Mouse (Mus musculus): ENCODE measurements around the gene Bend7. TPM values are rescaled to one million over a fixed set of nuclear protein-coding genes. Genes with fewer than 3 reads are reported as not detected.

Gene Bend7
- total and polyA plus RNA-seq, 3 experiments = not detected

DNA sequence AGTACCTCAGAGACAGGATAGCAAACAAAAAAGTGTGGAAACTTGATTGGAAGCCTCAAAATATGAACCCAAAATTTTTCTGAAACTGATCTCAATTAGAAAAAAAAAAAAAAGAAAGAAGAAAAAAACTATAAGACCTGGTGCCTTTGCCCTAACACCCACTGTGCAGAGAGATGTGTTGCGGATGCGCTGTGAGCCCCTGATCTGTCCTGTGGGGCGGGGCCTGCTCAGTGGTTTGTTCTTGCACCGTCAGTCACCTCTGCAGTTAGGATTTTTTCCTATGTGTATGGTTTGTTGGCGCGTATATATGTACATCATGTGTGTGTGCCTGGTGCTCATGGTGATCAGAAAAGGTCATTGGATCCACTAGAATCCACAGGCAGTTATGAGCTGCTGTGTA is 56.3 kb downstream of the Bend7 start:
- Histone ChIP-seq H3K27me3 (ENCODE audit: control insufficient read depth in 1 of 2, insufficient read depth in 2 of 2, low read length in 2 of 2) (peaks cover 1 to 2% of the 10 kb centered on the region in 2 experiments; a peak in 3 of 4 replicates), H3K36me3 (ENCODE audit: control insufficient read depth in 1 of 2, insufficient read depth in 2 of 2, low read length in 2 of 2) (no peaks in the 10 kb centered on the region), H3K4me3 (ENCODE audit: control insufficient read depth in 1 of 2, insufficient read depth in 1 of 2, low read depth in 2 of 2, low read length in 2 of 2) (no peak overlapping the region), H3K4me1 (ENCODE audit: control insufficient read depth in 1 of 2, insufficient read depth in 2 of 2, low read length in 2 of 2) (no peaks in the 10 kb centered on the region), H3K9ac (ENCODE audit: control insufficient read depth, low read depth, low read length, poor library complexity, severe bottlenecking) (no peak overlapping the region), H3K79me2 (ENCODE audit: control insufficient read depth, insufficient read depth, low read length, poor library complexity) (no peaks in the 10 kb centered on the region), H3K27ac (ENCODE audit: control insufficient read depth, low read depth, low read length) (no peak overlapping the region), H3K9me3 (replicated peaks; ENCODE audit: insufficient read depth, low read length) (no peaks in the 10 kb centered on the region)
- TF ChIP-seq RAD21 (IDR thresholded peaks at IDR 0.05; ENCODE audit: low read depth, low read length) (no peak), MYB (IDR thresholded peaks at IDR 0.05; ENCODE audit: low read depth, low read length) (no peak), USF2 (IDR thresholded peaks at IDR 0.05; ENCODE audit: borderline replicate concordance in 1 of 2, insufficient read depth in 1 of 2, low read depth in 1 of 2, low read length in 2 of 2) (no peak), SMC3 (IDR thresholded peaks at IDR 0.05; ENCODE audit: low read depth, low read length) (no peak), ETS1 (IDR thresholded peaks at IDR 0.05; ENCODE audit: low read depth, low read length) (no peak), ZMIZ1 (IDR thresholded peaks at IDR 0.05; ENCODE audit: low read depth, low read length) (no peak), MAZ (IDR thresholded peaks at IDR 0.05; ENCODE audit: low read depth, low read length) (no peak), GABPA (IDR thresholded peaks at IDR 0.05; ENCODE audit: low read depth, low read length) (no peak), UBTF (IDR thresholded peaks at IDR 0.05; ENCODE audit: borderline replicate concordance, insufficient read depth, low read depth, low read length) (no peak), POLR2AphosphoS2 (IDR thresholded peaks at IDR 0.05; ENCODE audit: low read length) (no peak), HCFC1 (IDR thresholded peaks at IDR 0.05; ENCODE audit: low read depth, low read length) (no peak), NRF1 (IDR thresholded peaks at IDR 0.05; ENCODE audit: insufficient read depth, low read depth, low read length, poor library complexity, severe bottlenecking) (no peak), TAL1 (IDR thresholded peaks at IDR 0.05; ENCODE audit: low read length) (no peak), TCF12 (IDR thresholded peaks at IDR 0.05; ENCODE audit: low read depth, low read length) (no peak), JUND (IDR thresholded peaks at IDR 0.05; ENCODE audit: low read depth, low read length) (no peak), NELFE (IDR thresholded peaks at IDR 0.05; ENCODE audit: low read depth, low read length) (no peak), POLR2A (IDR thresholded peaks at IDR 0.05; ENCODE audit: control insufficient read depth in 1 of 2, insufficient read depth in 1 of 2, low read depth in 1 of 2, low read length in 2 of 2, poor library complexity in 1 of 2) (no peak), MEF2A (IDR thresholded peaks at IDR 0.05; ENCODE audit: extremely low read depth, insufficient replicate concordance, low read depth, low read length, poor library complexity, severe bottlenecking) (no peak)
- DNase-seq (ENCODE audit: low read depth, low spot score) = no peak

DNA sequence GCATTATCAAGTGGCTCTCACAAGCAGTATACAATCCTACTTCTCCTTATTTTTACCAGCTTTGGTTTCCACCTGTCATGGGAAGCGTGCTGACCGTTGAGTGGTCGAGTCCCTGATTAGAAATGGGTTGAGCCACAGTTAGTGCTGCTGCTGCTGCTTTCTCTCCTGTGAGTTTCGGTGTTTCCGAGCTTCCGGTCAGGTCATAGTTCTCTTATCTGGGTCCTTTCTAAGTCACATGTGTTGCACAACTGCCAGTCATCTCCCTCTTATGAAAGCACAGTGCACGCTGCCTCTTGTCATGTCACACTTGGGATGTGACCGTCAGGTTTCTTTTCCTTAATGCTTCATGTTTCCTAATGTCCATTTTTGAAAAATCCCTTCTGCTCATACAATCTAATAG is 59.7 kb downstream of the Bend7 start:
- H3K27ac ChIP-seq (ENCODE audit: control insufficient read depth, low read depth, low read length) = no peak overlapping the region
- H3K79me2 ChIP-seq (ENCODE audit: control insufficient read depth, insufficient read depth, low read length, poor library complexity) = no peaks in the 10 kb centered on the region
- no peak for TF ChIP-seq GABPA (IDR thresholded peaks at IDR 0.05; ENCODE audit: low read depth, low read length)
- no peak for TF ChIP-seq MAX (IDR thresholded peaks at IDR 0.05; ENCODE audit: low read length)
- TF ChIP-seq KAT2A (conservative IDR thresholded peaks at IDR 0.05; ENCODE audit: low read depth, low read length) = no peak
- TF ChIP-seq UBTF (IDR thresholded peaks at IDR 0.05; ENCODE audit: borderline replicate concordance, insufficient read depth, low read depth, low read length) = no peak
- TF ChIP-seq BHLHE40 (IDR thresholded peaks at IDR 0.05; ENCODE audit: borderline replicate concordance, low read depth, low read length) = no peak
- TF ChIP-seq RAD21 (IDR thresholded peaks at IDR 0.05; ENCODE audit: low read depth, low read length) = no peak
- TF ChIP-seq SMC3 (IDR thresholded peaks at IDR 0.05; ENCODE audit: low read depth, low read length) = no peak
- no peak for TF ChIP-seq ELF1 (IDR thresholded peaks at IDR 0.05; ENCODE audit: low read depth, low read length)
- TF ChIP-seq NRF1 (IDR thresholded peaks at IDR 0.05; ENCODE audit: insufficient read depth, low read depth, low read length, poor library complexity, severe bottlenecking) = no peak
- no peak for TF ChIP-seq SIN3A (IDR thresholded peaks at IDR 0.05; ENCODE audit: low read length)
- TF ChIP-seq MAFK (IDR thresholded peaks at IDR 0.05; ENCODE audit: borderline replicate concordance, low read depth, low read length) = no peak
- H3K4me1 ChIP-seq (ENCODE audit: control insufficient read depth in 1 of 2, insufficient read depth in 2 of 2, low read length in 2 of 2) = no peaks in the 10 kb centered on the region
- H3K9ac ChIP-seq (ENCODE audit: control insufficient read depth, low read depth, low read length, poor library complexity, severe bottlenecking) = no peak overlapping the region
- H3K36me3 ChIP-seq (ENCODE audit: control insufficient read depth in 1 of 2, insufficient read depth in 2 of 2, low read length in 2 of 2) = no peaks in the 10 kb centered on the region
- DNase-seq (ENCODE audit: low read depth, low spot score) = no peak
- no peaks in the 10 kb centered on the region for H3K9me3 ChIP-seq (replicated peaks; ENCODE audit: insufficient read depth, low read length)
- H3K4me3 ChIP-seq (ENCODE audit: control insufficient read depth in 1 of 2, insufficient read depth in 1 of 2, low read depth in 2 of 2, low read length in 2 of 2) = no peak overlapping the region
- H3K27me3 ChIP-seq (ENCODE audit: control insufficient read depth in 1 of 2, insufficient read depth in 2 of 2, low read length in 2 of 2) = no peaks in the 10 kb centered on the region; a peak in 4 of 4 replicates

All from MEL (cell line).